Mouse (Mus musculus): ENCODE results near the gene Apom.

Apom gene

DNA sequence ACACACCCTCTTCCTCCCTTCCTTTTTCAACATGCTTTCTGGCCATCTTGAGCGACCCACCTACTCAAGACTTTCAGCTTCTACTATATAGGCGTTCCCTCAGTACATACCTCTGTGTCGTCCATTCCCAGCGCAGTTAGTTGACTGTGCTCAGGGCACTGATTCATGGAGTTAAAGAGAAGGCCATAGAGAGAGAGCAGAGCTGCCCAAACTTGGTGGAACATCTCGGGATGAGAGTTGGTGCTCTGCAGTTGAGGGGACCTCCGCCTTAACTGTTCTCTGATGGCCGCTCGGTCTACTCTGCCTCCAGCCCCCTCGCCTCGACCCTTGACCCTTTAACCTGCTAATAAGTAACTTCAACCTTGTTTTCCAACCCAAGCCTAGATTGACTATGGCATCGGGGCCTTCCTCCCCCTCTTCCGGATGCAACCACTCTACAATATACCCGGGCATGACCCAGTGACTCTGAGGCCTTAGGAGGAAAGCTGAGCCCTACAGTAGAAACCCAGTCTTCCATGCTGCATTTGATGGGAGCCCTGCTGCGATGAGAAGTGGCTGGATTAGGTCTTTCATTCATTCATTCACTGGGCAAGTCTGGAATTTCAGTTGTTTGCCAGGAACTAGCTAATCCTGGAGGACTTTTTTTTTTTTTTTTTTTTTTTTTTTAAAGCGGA lies at the start of gene Apom:
Gene Apom (minus strand): TSS at position 551 of the 674 bp plus-strand sequence.
- peak; percentile 32 to 54 for DNase-seq

GRCm38 (mm10) chr17:35180093-35180492 lies 48.2 kb upstream of the Apom start:
- no peak for DNase-seq

GRCm38 (mm10) chr17:35178528-35178927 lies 46.7 kb upstream of the Apom start:
- peak; percentile 83 to 84 for DNase-seq

DNA sequence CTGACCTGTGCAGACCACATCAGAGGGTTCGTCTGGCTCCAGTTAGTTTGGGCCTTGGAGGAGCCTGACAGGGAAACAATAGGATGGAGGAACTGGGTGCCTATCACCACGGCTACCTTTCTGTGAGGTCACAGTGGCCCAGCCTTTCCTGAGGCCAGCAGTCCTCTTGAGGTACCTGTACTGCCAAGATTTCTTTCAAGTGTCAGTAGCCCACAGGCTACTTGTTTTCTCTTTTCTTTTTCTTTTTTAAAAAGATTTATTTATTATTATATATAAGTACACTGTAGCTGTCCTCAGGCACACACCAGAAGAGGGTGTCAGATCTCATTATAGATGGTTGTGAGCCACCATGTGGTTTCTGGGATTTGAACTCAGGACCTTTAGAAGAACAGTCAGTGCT lies 44.1 kb upstream of the Apom start, which contains the start of gene Aif1:
Gene Aif1 (minus strand): TSS at position 101 of the 400 bp plus-strand sequence.
- DNase-seq: no peak

DNA sequence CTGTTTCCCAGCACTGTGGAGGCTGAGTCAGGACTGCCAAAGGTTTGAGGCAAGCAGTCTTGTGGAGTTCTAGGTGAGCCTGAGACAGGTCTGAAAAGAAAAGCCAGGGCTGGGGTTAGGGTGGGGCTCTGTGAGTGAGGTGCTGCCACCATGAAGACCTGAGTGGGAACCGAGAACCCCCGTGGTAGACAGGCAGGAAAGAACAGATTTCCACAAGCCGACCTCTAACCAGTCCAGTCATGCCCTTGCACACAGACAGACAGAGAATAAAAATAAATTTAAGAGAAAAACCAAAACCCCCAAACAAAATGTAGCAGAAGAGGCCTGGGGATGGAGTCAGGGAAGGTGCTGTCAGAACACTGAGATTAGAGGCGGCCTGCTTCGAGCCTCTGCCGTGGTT lies 43.5 kb upstream of the Apom start:
- no peak for DNase-seq

GRCm38 (mm10) chr17:35174201-35174977 lies 42.5 kb upstream of the Apom start:
- DNase-seq: no peak

GRCm38 (mm10) chr17:35173329-35173728 lies 41.5 kb upstream of the Apom start:
- no peak for DNase-seq

DNA sequence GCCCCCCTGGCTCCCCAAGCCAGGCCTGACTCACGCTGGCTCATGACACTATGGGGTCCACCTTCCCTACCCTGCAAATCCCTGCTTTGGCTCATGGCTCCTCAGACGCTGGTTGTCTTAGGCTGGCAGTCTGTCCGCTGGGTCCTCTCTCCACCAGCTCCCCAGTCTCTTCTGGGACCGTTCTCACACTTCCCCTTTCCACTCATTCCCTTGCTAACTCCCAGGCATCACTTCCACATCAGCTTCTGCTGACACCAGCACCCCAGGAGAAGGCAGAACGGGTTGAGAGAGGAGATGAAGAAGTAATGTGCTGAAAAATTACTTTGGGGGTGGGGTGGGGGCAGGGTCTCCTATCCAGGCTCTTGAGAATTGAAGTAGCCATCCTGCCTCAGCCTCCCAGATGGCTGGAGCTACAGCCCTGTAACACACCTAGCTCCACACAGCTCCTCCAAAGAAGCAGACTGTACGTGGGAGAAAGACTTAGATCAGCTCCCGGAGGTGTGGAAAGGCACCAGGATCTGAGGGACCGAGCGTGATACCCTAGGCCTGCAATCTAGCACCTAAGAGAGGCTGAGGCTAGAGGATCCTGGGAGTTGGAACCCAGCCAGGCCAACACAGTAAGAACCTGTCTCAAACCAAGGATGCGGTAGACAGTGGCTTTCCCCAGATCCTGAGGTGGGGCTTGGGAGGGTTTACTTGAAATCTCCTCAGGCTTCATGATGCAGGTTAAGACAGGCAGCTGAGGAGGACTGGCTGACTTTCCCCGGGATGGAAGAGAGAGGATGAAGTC lies 40.8 kb upstream of the Apom start:
- DNase-seq: peak in 1 of 2 experiments; percentile 36

- peak in 1 of 2 experiments; percentile 53 for DNase-seq
These were observed 36.8 kb upstream of the Apom start for GRCm38 (mm10) chr17:35168541-35169207.

- DNase-seq: no peak
These were observed 35.9 kb upstream of the Apom start for GRCm38 (mm10) chr17:35167794-35168193.

DNA sequence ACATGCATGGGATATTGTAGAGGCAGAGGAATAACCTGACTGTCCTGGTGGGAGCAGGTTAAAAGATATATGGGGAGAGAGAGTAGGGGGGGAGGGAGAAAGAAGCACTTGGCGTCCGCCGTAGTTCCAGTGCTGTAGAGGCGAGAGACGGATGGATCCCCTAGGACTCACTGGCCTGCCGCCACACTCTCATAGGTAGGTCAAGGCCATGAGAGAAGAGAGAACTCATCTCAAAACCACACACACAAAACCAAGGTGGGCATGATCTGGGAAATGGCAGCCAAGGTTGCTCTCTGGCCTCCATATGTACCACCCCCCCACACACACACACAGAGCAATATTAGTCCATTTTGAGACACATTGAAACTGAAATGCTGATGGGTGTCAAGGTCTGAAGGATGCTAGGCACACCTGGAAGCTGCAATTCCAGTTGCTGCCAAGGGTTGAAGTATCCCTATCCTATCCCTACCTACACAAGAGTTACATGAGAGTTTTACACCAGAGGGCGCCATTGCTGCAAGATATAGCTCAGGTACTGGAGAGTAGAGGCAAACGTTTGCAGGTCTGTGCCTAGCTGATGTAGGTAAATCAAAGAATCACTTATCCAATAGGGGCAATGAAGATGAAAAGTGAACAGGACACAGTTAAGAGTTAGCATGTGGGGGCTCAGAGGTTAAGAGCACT lies 34.6 kb upstream of the Apom start:
- DNase-seq: peak; percentile 80 to 90

- no peak for DNase-seq
These were observed 33.8 kb upstream of the Apom start for GRCm38 (mm10) chr17:35165451-35166155.

- peak; percentile 98 to 99 for DNase-seq
These were observed 33.0 kb upstream of the Apom start, which contains the start of gene Prrc2a for GRCm38 (mm10) chr17:35164568-35165450. Gene Prrc2a (minus strand): TSS chr17:35164897.

- no peak for DNase-seq
These were observed 32.3 kb upstream of the Apom start for GRCm38 (mm10) chr17:35164218-35164567.

DNA sequence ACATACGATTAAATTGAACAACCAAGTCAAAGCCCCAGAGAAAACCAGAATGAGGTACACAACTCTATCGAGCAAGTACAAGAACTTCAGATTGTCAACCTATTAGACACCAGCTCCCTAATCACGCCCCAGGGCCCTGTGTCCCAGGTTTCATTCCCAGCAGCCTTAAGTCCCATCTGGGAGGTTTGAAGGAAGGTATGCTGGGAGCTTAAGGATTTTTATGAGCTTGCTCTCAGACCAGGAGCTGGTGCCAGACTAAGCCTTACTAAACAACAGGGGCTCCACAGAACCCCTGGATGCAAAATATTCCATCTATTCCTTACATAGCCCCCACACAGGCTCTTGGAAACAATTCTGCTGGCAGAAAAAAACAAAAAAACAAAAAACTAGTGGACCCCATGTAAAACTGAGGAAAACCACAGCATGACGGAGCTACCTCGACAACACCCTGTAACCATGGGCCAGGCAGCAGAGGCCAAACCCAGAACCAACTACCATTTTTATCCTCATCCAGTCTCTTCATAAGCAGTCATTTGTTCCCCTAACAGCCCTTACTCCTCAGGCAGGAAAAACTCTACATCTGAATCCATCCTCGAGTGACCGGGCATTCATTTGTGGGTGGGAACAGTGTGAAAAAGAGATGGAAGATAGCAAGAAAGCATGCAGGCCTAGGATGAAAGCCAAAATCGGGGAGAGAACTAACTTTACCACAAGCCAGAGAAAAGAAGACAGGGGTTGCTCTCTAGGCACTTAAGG lies 31.7 kb upstream of the Apom start:
- no peak for DNase-seq

GRCm38 (mm10) chr17:35162730-35163129 lies 30.9 kb upstream of the Apom start:
- peak; percentile 53 to 71 for DNase-seq

DNA sequence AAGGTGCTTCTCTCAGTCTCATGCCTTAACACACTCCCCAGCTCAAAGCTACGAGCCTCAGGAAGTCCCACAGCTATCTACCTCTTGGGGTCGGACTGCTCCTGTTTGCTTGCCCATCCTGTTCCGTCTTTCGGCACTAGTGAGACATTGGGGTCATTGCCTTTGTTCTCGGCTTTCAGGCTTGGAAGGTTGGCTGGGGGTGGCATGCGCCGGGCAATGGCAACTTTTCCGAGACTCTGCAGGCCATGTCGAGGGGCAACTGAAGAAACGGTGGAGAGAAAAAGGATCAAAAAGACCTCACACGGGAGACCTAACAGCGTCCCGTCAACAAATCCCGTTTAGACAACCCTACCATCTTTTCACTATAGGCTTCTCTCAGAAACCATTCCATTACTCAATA lies 30.3 kb upstream of the Apom start:
- DNase-seq: no peak

DNA sequence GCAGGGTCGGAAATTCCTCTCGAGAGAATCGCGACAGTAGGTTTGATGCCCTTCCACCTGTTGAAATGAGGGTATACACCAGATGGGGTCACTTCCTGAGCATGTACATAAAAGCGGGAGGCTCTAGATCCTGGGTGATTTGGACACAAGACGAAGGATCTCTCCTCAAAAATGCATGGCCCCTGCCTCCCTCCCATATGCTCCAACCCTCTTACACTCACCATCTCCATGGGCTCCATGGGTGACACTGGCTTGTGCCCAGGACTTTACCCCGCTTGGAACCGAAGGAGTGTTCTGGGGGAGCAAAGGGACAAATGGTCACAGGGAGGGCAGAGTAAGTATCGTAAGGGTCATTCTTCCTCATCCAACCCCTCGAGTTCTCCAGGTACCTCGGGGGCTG lies 29.6 kb upstream of the Apom start:
- DNase-seq: no peak

DNA sequence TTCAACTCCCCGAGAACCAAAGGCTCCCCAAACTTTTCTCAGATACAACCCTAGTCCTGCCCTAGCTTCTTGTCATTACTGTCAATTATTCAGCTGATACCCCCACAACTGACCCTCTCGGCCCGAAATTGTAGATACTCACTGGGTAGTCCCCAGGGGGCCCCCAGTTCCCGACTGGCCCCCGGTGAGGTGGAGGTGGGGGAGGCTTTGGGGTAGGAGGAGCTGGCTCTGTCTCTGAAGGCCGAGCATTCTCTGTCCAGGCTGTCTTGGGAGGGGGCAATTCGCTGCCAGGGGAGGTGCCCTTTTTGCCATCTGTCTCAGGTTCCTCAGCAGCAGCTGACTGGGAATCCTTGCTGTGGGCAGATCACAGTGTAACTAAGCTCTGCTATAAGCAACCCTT lies 27.8 kb upstream of the Apom start:
- DNase-seq: no peak
